Mouse (Mus musculus): ENCODE measurements around the gene Psg29.
A peak's percentile ranks its signal among the peaks of the same experiment; 100 is the strongest.

Gene Psg29

DNA sequence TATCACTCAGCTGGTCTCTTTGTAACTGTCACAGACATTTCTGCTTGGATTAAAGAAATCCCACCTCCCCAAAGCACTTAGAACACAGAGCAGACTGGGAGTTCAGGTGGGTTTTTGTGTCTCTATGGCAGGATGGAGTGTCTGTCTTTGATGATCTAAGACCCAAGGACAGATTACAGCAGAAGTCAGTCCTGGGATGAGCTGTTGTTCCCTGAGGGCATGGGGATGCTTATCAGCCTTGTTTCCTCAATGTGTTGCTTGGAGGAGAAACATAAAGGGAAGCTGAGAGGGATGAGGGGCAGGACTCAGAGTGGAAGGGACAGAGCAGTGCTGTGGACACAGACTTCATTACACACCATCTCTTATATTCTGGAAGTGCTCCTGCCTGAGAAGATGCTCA, at the start of gene Psg29:
Psg29 (plus strand) TSS at position 301 of the 400 bp plus-strand sequence.
- no peak for DNase-seq (ENCODE audit: low spot score in 2 of 2)

- DNase-seq (ENCODE audit: low spot score in 2 of 2) = peak in 1 of 2 experiments; percentile 9
These were observed 47.6 kb upstream of the Psg29 start for GRCm38 (mm10) chr7:17155634-17156033.

- no peak for DNase-seq (ENCODE audit: low spot score in 2 of 2)
These were observed 46.2 kb upstream of the Psg29 start for GRCm38 (mm10) chr7:17156885-17157677.

DNA sequence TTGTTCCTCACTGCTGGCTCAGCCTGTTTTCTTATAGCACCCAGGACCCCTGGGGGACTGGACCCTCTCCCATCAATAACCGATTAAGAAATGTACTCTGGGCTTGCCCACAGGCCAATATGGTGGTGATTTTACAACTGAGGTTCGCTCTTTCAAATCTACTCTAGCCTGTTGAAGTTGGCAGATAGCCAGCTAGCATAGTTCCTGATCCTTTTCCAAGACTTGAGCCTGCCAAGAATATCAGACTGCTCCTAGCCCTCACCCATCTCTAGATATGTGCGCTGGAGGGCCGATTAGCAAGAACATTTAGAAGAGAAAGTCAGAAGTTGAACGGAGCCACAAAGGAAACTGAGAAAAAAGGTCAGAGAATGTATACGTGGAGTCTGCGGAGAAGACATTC, 44.3 kb upstream of the Psg29 start:
- DNase-seq (ENCODE audit: low spot score in 2 of 2) = no peak

- no peak for DNase-seq (ENCODE audit: low spot score in 2 of 2)
These were observed 31.4 kb upstream of the Psg29 start for GRCm38 (mm10) chr7:17171827-17172226.

- no peak for DNase-seq (ENCODE audit: low spot score in 2 of 2)
These were observed 2.4 kb downstream of the Psg29 start for GRCm38 (mm10) chr7:17205530-17206184.
